Mouse (Mus musculus) liver, postnatal 0 days (tissue): ENCODE measurements at regions not wholly inside any gene's neighbourhood (a gene's known extent, or its start where the extent isn't known, plus 50 kb on each side); places are given as distances from the start of the nearest gene placed in this dataset.

ENCODE experiments used
- CTCF ChIP-seq: sonication (generic); IDR thresholded peaks from 2 replicates; pipeline ENCODE4 v1.5.1; 2016; ENCODE audit warnings: antibody characterized with exemption, low read depth
- EP300 ChIP-seq: IDR thresholded peaks from 2 replicates; pipeline ENCODE4 v1.6.1; 2016; ENCODE audit warnings: antibody characterized with exemption, low read depth, mild to moderate bottlenecking

- TF ChIP-seq CTCF (no peak), EP300 (no peak)
Measured at GRCm38 (mm10) chr12:117444247-117444989, 71.9 kb upstream of the Rapgef5 start.
